Mouse (Mus musculus): Measurements from ENCODE around the gene 4933402D24Rik.

- TF ChIP-seq CTCF (IDR thresholded peaks at IDR 0.05; ENCODE audit: control insufficient read depth, insufficient read depth, low read length) (no peak), POLR2A (IDR thresholded peaks at IDR 0.05; ENCODE audit: borderline replicate concordance, control insufficient read depth, low read depth, low read length) (no peak)
Observed at GRCm38 (mm10) chr1:63776902-63777630, 8.0 kb upstream of the 4933402D24Rik start.
